Mouse (Mus musculus) embryonic fibroblast, embryonic 13.5 days (primary cell): ENCODE data around the gene Emg1.

Source experiments
- CTCF ChIP-seq: IDR thresholded peaks from 2 replicates; pipeline ENCODE4 v1.5.1; 2011; ENCODE audit warnings: mild to moderate bottlenecking, control low read depth, low read length, moderate library complexity, borderline replicate concordance; ENCODE audit not compliant: insufficient read depth
- POLR2A ChIP-seq: IDR thresholded peaks from 2 replicates; pipeline ENCODE4 v1.6.1; 2011; ENCODE audit warnings: low read depth, mild to moderate bottlenecking, control low read depth, low read length, moderate library complexity

DNA sequence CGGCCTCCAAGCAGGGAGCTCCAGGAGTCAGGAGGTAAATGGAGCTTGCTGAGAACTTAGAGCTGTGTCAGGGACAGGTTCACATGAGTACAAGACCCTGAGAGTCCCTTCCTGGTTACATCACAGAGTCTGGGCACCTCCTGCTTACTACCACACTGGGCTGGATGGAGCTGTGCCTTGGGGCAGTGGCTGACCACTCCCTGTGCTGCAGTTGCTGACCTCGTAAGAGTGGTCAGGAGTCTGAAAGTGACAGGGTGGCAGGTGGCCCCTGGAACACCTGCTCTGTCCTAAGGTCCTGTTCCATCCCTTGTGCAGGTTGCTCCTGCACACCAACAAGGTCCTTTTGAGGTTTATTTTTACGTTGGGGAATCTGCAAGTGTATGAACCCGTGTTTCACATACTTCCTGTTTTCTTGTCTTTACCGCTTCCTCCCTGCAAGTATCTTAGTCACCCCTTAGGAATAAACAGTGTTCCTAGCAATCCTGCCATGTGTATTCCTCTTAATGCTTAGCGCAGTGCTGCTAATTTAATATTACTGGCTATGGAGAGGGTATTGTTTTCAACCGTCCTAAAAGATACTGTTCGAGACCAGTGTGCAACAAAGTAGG, 23.7 kb downstream of the Emg1 start:
- no peak for TF ChIP-seq CTCF
- no peak for TF ChIP-seq POLR2A
